Mouse (Mus musculus) frontal cortex, adult (tissue): Measurements from ENCODE around the gene Cep57l1.

Experiments used
- ATAC-seq: cut with Nextera tagmentation; 2 replicates; pipeline ENCODE4 v1.9.2; 2017; ENCODE audit warnings: mild to moderate bottlenecking, moderate library complexity, mixed read lengths; ENCODE audit not compliant: low TSS enrichment

Gene Cep57l1

DNA sequence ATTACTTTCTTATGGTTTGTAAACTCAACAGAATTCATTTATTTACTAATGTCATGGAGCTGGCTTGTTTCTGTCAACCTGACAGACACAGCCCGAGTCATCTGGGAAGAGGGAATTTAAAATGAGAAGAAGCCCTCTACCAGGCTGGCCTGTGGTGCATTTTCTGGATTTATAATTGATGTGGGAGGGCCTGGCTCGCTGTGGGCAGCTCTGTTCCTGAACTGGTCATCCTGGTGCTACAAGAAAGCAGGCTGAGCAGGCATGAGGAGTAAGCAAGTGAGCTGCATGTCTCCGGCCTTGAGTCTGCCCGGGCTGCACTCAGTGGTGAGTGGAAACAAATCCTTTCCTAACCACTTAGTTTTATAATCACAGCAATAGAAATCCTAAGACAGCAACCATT, 65.7 kb downstream of the Cep57l1 start:
- no peak for ATAC-seq

DNA sequence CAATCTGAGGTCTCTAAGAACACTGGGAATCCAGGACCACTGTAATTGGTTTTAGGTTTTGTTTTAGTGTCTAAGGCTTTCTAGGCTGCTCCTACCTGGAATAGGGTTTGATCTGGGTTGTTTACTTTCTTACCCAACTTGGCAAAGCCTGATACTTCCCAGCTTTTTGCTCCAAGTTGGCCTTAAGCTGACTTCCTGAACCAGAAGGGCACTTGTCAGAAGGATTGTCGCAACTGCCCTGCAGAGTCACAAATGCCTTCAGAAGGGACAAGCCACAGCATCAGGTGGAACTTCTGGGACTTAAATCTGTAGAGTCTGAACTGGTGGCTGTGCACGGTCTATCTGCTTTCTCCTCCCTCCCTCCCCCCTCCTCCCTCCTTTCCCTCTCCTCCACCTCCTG, 69.5 kb downstream of the Cep57l1 start:
- ATAC-seq, result no peak

DNA sequence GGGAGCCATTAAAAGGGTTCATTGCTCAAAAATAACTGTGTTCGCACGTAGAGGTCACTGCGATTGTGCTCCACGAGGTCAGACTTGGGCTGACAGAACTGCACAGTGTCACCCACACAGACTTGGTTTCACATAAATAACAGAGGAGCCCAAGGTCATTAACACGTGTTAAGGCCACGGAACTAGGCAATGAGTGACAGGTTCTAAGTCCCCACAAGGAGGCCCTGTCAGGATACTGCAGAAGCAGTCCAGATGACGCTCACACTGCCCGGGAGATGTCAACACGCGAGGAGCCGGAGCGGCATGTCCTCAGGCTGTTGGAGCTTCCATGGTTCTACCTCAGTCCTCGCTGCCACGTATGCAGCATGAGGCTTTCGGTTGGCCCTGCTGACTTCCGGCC, 72.4 kb downstream of the Cep57l1 start:
- ATAC-seq, result no peak

- no peak for ATAC-seq
These were observed 74.3 kb downstream of the Cep57l1 start for GRCm38 (mm10) chr10:41735398-41735797.

- ATAC-seq, result no peak
These were observed 76.5 kb downstream of the Cep57l1 start for GRCm38 (mm10) chr10:41733214-41733613.

DNA sequence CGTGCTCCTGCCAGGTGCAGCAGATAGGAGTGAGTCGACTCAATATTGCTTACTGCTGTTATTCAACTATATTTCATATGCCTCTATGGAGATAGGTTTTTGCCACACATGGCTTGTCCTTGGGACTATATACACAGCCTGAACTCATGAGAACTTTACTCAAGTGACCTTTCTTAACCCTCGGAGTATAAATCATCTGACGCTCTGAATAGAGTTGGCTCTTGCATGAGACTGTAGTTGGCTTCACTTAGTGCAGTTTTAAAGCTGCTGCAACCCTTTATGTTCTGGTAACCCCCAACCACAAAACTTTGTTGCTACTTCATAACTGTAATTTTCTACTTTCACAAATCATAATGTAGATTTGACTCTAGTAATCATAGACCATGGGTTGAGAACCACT, 77.7 kb downstream of the Cep57l1 start:
- no peak for ATAC-seq

DNA sequence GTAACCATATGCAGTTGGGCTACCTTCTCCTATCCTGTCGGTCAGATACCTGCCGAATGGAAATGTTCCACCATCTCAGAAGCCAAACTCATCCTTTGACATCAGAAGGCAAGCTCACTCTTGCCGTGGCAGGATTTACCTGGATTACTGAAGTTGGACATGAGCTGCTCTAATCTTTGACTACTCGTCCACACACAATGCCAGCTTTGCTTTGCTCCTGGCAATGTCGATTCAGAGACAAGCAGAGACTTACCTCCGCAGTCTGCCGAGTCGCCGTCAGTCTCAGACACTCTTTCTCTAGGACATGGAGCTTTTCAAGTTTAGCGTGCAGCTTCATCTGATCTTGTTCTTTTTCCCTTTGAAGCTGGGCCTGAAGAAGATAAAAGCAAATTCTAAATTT, 78.9 kb downstream of the Cep57l1 start:
- no peak for ATAC-seq

- ATAC-seq, result no peak
These were observed 83.5 kb downstream of the Cep57l1 start for GRCm38 (mm10) chr10:41726215-41726614.

DNA sequence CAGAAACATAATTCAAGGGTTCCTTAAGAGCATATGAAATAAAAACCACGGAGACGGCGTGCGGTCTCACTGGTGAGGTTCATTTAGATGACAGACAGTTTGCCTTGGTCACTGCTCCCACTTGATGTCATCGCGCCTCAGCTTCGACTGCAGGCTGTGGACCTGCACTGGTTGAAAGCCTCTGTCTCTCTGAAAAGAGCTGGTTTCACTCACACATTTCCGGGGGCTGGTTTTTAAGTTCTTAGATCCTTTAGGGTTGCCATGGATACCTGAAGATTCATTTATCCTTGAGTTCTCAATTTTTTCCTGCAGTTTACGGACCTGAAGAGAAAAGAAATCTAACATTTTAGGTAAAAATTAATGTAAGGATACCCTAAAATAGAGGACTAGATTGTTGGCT, 90.1 kb downstream of the Cep57l1 start:
- peak; percentile 85 for ATAC-seq

- peak; percentile 44 for ATAC-seq
These were observed 93.4 kb downstream of the Cep57l1 start, which contains the start of gene Ccdc162 for GRCm38 (mm10) chr10:41716029-41716897. Gene Ccdc162, minus strand, starts transcription at chr10:41716634.

DNA sequence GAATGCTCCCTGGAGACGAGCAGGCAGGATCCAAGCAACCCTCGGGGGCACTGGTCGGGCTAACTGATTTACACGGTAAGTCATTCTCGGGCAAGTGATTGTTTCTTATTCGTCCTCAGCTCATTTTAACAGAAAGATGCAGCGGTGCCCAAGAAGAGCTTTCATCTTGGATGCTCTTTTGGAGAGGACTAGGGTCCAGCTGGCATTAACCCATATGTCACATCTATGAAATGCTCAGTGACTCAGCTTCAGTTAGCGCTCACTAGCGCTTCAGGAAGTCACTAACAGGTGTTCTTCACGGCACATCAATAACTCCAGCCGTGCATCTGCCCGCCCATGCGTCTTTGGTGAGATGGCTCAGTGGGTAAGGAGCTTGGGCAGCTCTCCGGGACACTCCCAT, 94.1 kb downstream of the Cep57l1 start:
- ATAC-seq, result no peak

- no peak for ATAC-seq
These were observed 98.2 kb downstream of the Cep57l1 start for GRCm38 (mm10) chr10:41711467-41711866.

GRCm38 (mm10) chr10:41710773-41711172, 98.9 kb downstream of the Cep57l1 start:
- ATAC-seq, result no peak

- ATAC-seq, result no peak
These were observed 100.3 kb downstream of the Cep57l1 start for GRCm38 (mm10) chr10:41709341-41709740.

GRCm38 (mm10) chr10:41699669-41700068, 110.0 kb downstream of the Cep57l1 start:
- no peak for ATAC-seq

DNA sequence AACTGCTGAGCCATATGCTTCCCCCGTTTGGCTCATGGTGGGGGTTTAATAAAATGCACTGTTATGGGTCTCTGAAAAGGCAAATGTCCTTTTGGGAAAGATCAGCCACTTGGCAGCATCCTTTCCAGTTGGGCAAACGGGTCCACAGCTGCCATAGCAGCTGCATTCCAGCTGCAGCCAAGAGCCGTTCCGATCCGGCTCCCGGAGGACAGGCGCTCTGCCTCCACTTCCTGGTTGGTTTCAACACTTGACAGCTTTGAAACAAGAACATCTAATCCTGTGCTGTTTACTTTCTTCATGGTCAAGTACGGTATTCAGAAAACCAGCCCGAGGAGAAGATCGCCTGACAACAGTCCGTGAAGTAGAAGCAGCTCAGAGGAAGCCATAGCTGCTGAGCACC, 112.6 kb downstream of the Cep57l1 start:
- no peak for ATAC-seq

DNA sequence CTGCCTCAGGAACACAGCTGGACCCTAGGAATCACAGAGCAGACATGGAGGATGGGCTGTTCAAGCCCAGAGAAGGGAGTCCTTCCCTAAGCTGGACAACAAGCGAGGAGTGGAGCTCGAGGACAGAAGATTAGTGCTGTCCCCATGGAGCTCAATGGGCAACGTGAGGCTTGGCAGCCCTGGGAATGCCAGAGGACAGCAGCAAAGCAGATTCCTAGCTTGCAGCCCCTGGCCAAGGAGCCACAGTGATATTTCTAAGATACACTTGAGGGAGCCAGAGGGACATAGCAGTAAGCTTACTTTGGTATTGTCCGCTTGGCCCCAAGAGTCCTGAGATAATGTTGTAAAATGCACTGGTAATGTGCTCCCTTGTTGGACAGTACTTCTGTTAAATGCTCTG, 118.7 kb downstream of the Cep57l1 start:
- no peak for ATAC-seq

- peak; percentile 79; the same call in 1 of the 2 replicates for ATAC-seq
These were observed 119.5 kb downstream of the Cep57l1 start for GRCm38 (mm10) chr10:41689941-41690887.

GRCm38 (mm10) chr10:41684548-41684996, 125.1 kb downstream of the Cep57l1 start:
- ATAC-seq, result 0 out of 2 replicates have a peak, but pooled peaks have one; percentile 6

GRCm38 (mm10) chr10:41682546-41683393, 126.9 kb downstream of the Cep57l1 start:
- ATAC-seq, result peak; percentile 75

DNA sequence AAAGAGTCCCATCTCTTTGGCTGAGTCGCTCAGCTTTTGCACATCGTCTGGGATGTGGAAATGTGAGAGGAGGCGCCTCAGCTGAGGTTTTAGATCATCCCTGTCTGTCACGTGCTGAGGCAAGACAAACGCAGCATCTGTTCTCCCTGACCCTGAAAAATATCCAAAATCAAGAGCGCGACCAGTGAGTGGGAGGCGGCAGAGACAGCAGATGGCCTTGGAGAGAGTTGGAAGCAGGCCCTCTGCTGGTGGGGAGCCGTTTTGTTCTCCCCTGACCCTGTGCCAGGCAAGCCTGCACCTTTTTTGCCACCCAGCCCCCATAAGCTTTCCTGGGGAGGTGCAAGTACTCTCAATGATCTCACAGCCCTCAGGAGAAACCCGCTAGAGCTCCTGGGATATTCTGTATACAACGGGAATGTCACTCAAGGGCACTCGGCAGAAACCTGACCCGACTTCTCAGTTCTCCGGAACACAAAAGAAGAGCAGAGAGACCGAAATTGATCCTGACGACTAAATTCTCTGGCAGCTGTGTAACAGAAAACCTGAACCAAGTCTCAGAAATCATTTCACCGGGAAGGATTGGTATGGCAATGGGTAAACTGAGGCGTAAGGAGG, 130.8 kb downstream of the Cep57l1 start:
- peak; percentile 87 for ATAC-seq
